Mouse (Mus musculus) stomach, embryonic 14.5 days (tissue): ENCODE data around the gene Aldh1l1. TPM values are rescaled to one million over a fixed set of nuclear protein-coding genes. Genes with fewer than 3 reads are reported as not detected.

Source experiments
- ATAC-seq: fragments of 200-750 bp; cut with Nextera tagmentation; 2 replicates; pipeline ENCODE4 v1.8.0; 2017; ENCODE audit warnings: low read depth, moderate TSS enrichment; ENCODE audit not compliant: insufficient number of reproducible peaks, insufficient read depth, low FRiP score
- H3K27ac ChIP-seq: fragments of 300-500 bp; sonication (generic); 2 replicates; pipeline ENCODE4 v1.5.1; 2014; ENCODE audit warnings: mild to moderate bottlenecking, low read length, moderate library complexity, mixed read lengths
- H3K27me3 ChIP-seq: fragments of 300-500 bp; sonication (generic); 2 replicates; pipeline ENCODE4 v1.6.1; 2014; ENCODE audit warnings: low read length, control low read depth, mixed read lengths; ENCODE audit not compliant: control insufficient read depth, insufficient read depth
- H3K36me3 ChIP-seq: fragments of 300-500 bp; sonication (generic); 2 replicates; pipeline ENCODE4 v1.6.1; 2014; ENCODE audit warnings: mild to moderate bottlenecking, control low read depth, low read length, moderate library complexity, mixed read lengths; ENCODE audit not compliant: control insufficient read depth, insufficient read depth
- H3K4me1 ChIP-seq: fragments of 300-500 bp; sonication (generic); 2 replicates; pipeline ENCODE4 v1.6.1; 2014; ENCODE audit warnings: low read length, control low read depth, mixed read lengths; ENCODE audit not compliant: control insufficient read depth, insufficient read depth
- H3K4me2 ChIP-seq: fragments of 300-500 bp; sonication (generic); replicated peaks from 2 replicates; pipeline ENCODE4 v1.6.1; 2014; ENCODE audit warnings: low read depth, low read length, control low read depth
- H3K4me3 ChIP-seq: fragments of 300-500 bp; sonication (generic); 2 replicates; pipeline ENCODE4 v1.5.1; 2014; ENCODE audit warnings: low read depth, low read length, control low read depth
- H3K9ac ChIP-seq: fragments of 300-500 bp; sonication (generic); replicated peaks from 2 replicates; pipeline ENCODE4 v1.6.1; 2014; ENCODE audit warnings: low read depth, mild to moderate bottlenecking, control low read depth, low read length, moderate library complexity, mixed read lengths
- H3K9me3 ChIP-seq: fragments of 300-500 bp; sonication (generic); 2 replicates; pipeline ENCODE4 v1.6.1; 2016; ENCODE audit warnings: low read depth, low read length, control low read depth; ENCODE audit not compliant: control insufficient read depth
- WGBS: fragments of 180-500 bp; shearing (Covaris S2); extraction: QIAGEN DNeasy Blood & Tissue Kit; methylation state at CpG from one replicate; pipeline ENCODE4 v1.1.7; 2014; 5-methylcytosine and 5-hydroxymethylcytosine counted together
- polyA plus RNA-seq: library from polyadenylated mRNA; unstranded; fragments of >200 nt; fragmentation: Nextera tagmentation; extraction: Ambion mirVana; gene quantifications from 2 replicates; pipeline ENCODE4 v1.2.1, GENCODE M21; 2014

Aldh1l1 gene
- polyA plus RNA-seq, 1 experiment from 2014 or later = 2.5 TPM

GRCm38 (mm10) chr6:90506673-90507311 is 20.6 kb downstream of the Aldh1l1 start:
- ATAC-seq = peak; percentile 47; the same call in 1 of the 2 replicates
- no peaks in the 10 kb centered on the region for H3K9me3 ChIP-seq
- H3K27me3 ChIP-seq = no peaks in the 10 kb centered on the region
- no peak overlapping the region for H3K9ac ChIP-seq
- no peak overlapping the region for H3K4me3 ChIP-seq
- no peak overlapping the region for H3K4me2 ChIP-seq
- H3K27ac ChIP-seq = peak overlapping the region; percentile 30; the same call in 1 of the 2 replicates
- H3K4me1 ChIP-seq = peaks cover 19% of the 10 kb centered on the region; the same call in 1 of the 2 replicates
- 46% methylated on average over 16 of the region's 16 CpGs for WGBS
- H3K36me3 ChIP-seq = no peaks in the 10 kb centered on the region

- no peaks in the 10 kb centered on the region for H3K27me3 ChIP-seq
- no peak overlapping the region for H3K9ac ChIP-seq
- H3K9me3 ChIP-seq = no peaks in the 10 kb centered on the region
- no peak overlapping the region for H3K27ac ChIP-seq
- no peak overlapping the region for H3K4me3 ChIP-seq
- no peak for ATAC-seq
- H3K36me3 ChIP-seq = no peaks in the 10 kb centered on the region
- H3K4me2 ChIP-seq = no peak overlapping the region
- peaks cover 19% of the 10 kb centered on the region; the same call in 1 of the 2 replicates for H3K4me1 ChIP-seq
Measured at GRCm38 (mm10) chr6:90507443-90507842, 21.2 kb downstream of the Aldh1l1 start.

GRCm38 (mm10) chr6:90508197-90508624 is 22.0 kb downstream of the Aldh1l1 start:
- Histone ChIP-seq H3K4me1 (peaks cover 19% of the 10 kb centered on the region; the same call in 1 of the 2 replicates), H3K27ac (no peak overlapping the region), H3K27me3 (no peaks in the 10 kb centered on the region), H3K4me3 (no peak overlapping the region), H3K9ac (no peak overlapping the region), H3K4me2 (no peak overlapping the region), H3K9me3 (no peaks in the 10 kb centered on the region), H3K36me3 (no peaks in the 10 kb centered on the region)
- WGBS = 27% methylated on average over 4 of the region's 4 CpGs
- ATAC-seq = peak; percentile 59; the same call in 1 of the 2 replicates

GRCm38 (mm10) chr6:90509085-90509484 is 22.9 kb downstream of the Aldh1l1 start:
- H3K4me2 ChIP-seq = no peak overlapping the region
- WGBS = 51% methylated on average over 6 of the region's 6 CpGs
- no peak for ATAC-seq
- H3K27me3 ChIP-seq = no peaks in the 10 kb centered on the region
- H3K9me3 ChIP-seq = no peaks in the 10 kb centered on the region
- H3K27ac ChIP-seq = no peak overlapping the region
- H3K9ac ChIP-seq = no peak overlapping the region
- no peak overlapping the region for H3K4me3 ChIP-seq
- no peaks in the 10 kb centered on the region for H3K36me3 ChIP-seq
- peaks cover 19% of the 10 kb centered on the region; the same call in 1 of the 2 replicates for H3K4me1 ChIP-seq

- no peaks in the 10 kb centered on the region for H3K9me3 ChIP-seq
- ATAC-seq = no peak
- no peaks in the 10 kb centered on the region for H3K27me3 ChIP-seq
- no peak overlapping the region for H3K9ac ChIP-seq
- H3K4me1 ChIP-seq = peaks cover 8% of the 10 kb centered on the region; the same call in 1 of the 2 replicates
- H3K27ac ChIP-seq = no peak overlapping the region
- 84% methylated on average over 5 of the region's 5 CpGs for WGBS
- H3K4me2 ChIP-seq = no peak overlapping the region
- no peak overlapping the region for H3K4me3 ChIP-seq
- no peaks in the 10 kb centered on the region for H3K36me3 ChIP-seq
Measured at GRCm38 (mm10) chr6:90512416-90512815, 26.2 kb downstream of the Aldh1l1 start.

GRCm38 (mm10) chr6:90513074-90513856 is 27.0 kb downstream of the Aldh1l1 start:
- Histone ChIP-seq H3K27me3 (no peaks in the 10 kb centered on the region), H3K4me1 (peaks cover 3% of the 10 kb centered on the region; the same call in 1 of the 2 replicates), H3K9ac (no peak overlapping the region), H3K36me3 (no peaks in the 10 kb centered on the region), H3K4me3 (no peak overlapping the region), H3K27ac (no peak overlapping the region), H3K9me3 (no peaks in the 10 kb centered on the region), H3K4me2 (no peak overlapping the region)
- no peak for ATAC-seq
- WGBS = 74% methylated on average over 5 of the region's 5 CpGs

- H3K4me1 ChIP-seq = no peaks in the 10 kb centered on the region
- no peak overlapping the region for H3K4me3 ChIP-seq
- no peak overlapping the region for H3K4me2 ChIP-seq
- no peak overlapping the region for H3K27ac ChIP-seq
- no peak overlapping the region for H3K9ac ChIP-seq
- H3K27me3 ChIP-seq = no peaks in the 10 kb centered on the region
- no peaks in the 10 kb centered on the region for H3K9me3 ChIP-seq
- H3K36me3 ChIP-seq = no peaks in the 10 kb centered on the region
- no peak for ATAC-seq
Measured at GRCm38 (mm10) chr6:90514369-90514768, 28.1 kb downstream of the Aldh1l1 start.

GRCm38 (mm10) chr6:90514883-90515405 is 28.7 kb downstream of the Aldh1l1 start:
- Histone ChIP-seq H3K4me3 (no peak overlapping the region), H3K9ac (no peak overlapping the region), H3K27ac (no peak overlapping the region), H3K4me2 (no peak overlapping the region), H3K27me3 (no peaks in the 10 kb centered on the region), H3K36me3 (no peaks in the 10 kb centered on the region), H3K9me3 (no peaks in the 10 kb centered on the region), H3K4me1 (no peaks in the 10 kb centered on the region)
- 25% methylated on average over 4 of the region's 4 CpGs for WGBS
- ATAC-seq = peak; percentile 85
